Mouse (Mus musculus): ENCODE data around the gene Lef1. TPM values are rescaled to one million over a fixed set of nuclear protein-coding genes. Genes with fewer than 3 reads are reported as not detected.

Lef1 gene
- total RNA-seq, 2 experiments from 2014 or later = 4.0 to 4.9 TPM

DNA sequence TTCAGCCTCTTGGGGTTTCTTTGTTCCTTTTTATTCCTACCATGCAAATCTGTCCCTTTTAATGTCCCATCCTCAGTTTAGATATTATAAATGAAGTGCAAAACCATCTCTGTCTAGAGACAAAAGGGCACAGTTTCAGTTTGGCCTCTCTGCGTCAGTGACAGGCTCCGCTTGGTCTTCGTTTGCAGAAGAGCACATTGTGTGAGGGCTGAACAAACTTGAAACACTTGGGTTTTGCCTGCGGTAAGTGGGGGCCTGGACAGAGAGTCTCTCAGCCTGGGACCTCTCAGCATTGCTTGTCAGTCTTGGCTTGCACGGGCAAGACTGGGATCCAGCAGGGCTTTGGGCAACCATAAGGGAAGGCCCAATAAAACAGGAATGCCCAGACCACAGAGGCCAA lies 75.9 kb downstream of the Lef1 start:
- no peak for DNase-seq (ENCODE audit: low spot score in 2 of 2)

GRCm38 (mm10) chr3:131190239-131190638 lies 80.0 kb downstream of the Lef1 start:
- no peak for DNase-seq (ENCODE audit: low spot score in 2 of 2)

DNA sequence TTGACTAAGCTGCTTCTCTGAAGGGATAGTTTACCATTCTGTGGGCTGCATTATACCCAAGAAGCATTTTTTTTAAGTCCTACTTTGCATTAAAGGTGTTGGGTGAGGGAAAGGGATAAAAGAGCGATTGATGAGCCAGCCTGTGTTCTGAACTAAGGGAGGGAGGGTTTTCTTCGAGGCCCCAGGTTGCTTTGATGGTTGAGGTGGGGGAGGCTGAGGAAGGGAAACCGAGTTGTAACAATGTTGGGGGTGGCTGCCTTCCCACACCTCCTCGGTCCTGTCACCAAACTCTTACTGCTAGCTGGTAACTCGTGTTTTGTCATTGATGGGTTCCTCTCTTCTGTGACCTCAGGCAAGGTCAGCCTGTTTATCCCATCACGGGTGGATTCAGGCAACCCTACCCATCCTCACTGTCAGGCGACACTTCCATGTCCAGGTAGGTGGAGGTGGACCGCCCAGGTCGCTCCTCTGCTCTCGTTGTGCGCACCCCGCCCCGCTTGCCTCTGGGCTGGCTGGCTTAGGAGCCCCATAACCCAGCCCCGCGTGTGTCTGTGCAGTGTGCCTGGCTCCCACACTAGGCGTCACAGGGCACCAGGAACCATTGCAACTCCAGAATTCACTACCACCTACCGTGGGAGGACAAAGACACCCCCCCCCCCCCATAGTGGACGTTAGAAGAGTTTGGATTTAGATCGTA lies 80.5 kb downstream of the Lef1 start:
- no peak for DNase-seq (ENCODE audit: low spot score in 2 of 2)

DNA sequence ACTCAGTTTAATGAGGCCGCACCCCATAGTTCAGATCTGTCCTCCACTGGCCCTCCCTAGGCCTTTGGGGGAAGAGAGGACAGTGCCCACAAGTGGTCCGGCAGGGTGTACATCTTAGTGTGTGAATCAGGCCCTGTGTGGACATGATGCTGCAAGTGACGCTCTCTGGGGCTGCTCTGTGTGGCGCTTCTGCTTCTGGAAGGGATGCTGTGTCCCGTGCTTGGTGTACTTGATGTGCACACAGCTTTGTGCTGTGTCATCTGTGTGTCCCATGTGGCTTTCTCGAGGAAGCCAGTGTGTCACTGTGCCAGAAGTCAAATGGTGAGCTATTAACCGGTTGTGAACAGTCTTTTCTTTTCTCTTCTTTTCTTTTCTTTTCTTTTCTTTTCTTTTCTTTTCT lies 81.2 kb downstream of the Lef1 start:
- no peak for DNase-seq (ENCODE audit: low spot score in 2 of 2)

DNA sequence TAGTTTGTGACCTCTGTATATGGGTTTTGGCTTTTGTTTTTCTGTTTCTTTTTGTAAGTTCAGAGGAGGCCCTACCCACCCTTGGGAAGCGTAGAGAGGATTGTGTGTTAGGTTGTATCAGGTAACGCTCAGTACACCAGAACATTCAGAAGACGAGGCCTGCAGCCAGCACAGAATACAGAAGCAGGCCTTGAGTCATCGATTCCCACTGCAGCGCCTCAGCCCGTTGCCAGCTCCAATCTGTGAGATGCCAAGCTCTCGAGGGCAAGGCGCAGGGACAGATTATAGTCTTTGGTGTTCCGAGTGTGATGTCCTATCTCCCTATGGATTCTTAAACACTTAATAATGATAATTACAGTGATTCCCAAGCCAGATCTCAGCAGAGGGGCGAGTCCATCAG lies 85.8 kb downstream of the Lef1 start:
- DNase-seq (ENCODE audit: low spot score in 2 of 2) = no peak

DNA sequence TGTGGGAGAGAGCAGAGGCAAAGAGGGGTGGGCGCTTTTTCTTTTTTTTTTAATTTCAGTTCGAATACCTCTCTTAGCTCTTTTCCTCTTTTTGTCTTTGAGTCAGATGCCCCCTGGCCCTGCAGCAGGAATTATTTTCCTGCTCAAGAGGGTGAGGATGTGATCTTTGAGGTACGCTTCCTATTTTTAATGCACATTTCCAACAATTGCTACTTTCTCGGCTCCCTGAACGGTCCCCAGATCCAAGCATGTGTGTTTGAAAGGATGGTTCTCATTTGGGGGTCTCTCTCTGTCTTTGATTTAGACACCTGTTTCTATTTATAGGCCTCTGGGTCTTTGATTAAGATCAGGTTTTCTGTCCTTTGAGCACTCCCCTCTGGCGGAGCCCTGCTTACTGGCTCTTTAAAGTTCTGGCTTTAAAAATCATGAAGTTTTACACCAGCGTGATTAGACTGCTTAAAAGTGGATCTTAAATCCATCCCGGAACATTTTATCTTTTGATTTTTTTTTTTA lies 86.3 kb downstream of the Lef1 start:
- no peak for DNase-seq (ENCODE audit: low spot score in 2 of 2)

DNA sequence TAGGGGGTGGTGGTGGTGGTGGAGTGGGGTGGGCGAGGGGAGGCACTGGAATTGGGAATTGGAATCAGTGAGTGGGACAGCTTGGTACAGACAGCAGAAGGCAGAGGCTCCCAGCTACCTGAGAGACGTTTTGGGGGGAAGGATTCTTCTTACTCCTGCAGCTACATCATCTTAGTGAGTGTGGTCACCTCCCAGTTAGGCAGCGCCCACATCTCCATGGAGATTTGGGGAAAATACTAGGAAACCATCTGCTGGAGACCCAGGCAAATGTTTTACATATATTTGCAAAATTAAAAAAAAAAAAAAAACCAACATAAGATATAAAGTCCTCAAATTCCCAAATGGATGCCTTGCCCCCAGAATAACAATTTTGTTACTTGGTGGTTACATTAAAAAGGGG lies 88.7 kb downstream of the Lef1 start:
- no peak for DNase-seq (ENCODE audit: low spot score in 2 of 2)

DNA sequence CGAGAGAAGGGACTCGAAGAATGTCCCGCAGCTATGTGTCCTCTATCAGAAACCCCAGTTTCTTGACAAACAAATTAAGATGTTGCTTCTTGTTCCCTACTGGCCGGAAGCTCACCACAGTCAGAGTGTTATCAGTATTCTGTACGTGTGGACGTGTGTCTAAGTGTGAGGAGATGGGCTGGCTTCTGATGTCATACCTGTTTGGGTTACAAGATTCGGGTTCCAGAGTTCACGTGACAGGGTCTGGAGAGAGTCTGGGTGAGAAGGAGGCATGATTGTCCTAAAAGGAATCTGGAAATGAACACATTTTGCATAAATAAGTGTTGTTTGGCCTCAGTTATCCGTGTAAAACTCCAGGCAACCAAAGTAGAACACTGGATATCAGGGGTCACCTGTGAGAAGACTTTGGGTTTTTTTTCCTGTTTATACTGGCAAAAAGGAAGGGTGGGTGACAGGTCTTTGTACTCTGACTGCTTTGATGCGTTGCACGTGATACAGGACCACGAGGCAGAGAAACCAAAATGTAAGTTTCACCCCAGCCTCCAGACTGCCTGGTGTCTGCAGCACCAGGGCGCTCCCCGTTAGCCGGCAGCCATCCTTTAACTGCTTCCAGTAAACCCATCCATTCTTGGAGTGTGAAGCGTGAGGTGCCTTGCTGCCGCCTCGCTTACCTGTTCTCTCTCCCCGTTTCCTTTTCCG lies 89.5 kb downstream of the Lef1 start:
- no peak for DNase-seq (ENCODE audit: low spot score in 2 of 2)

- no peak for DNase-seq (ENCODE audit: low spot score in 2 of 2)
These were observed 92.0 kb downstream of the Lef1 start for GRCm38 (mm10) chr3:131202311-131202710.

DNA sequence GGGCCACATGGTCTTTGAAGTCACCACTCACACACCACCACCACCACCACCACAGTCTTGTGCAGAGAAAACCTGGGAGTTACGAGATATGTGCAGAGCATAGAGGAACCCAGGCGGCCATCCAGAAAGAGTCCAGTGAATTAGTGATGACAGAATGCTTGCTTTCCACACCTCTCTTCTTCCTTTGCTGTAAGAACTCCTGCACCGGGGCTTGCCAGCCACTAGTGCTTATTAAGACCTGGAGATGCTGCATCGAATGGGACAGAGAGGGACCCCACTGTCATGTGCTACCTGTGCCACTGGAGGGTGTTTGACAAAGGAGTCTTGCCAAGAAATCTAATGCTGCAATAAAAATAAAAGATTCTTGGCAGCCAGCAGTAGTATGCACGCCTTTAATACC lies 97.6 kb downstream of the Lef1 start:
- DNase-seq (ENCODE audit: low spot score in 2 of 2) = no peak

GRCm38 (mm10) chr3:131208265-131208891 lies 98.1 kb downstream of the Lef1 start:
- DNase-seq (ENCODE audit: low spot score in 2 of 2) = no peak

GRCm38 (mm10) chr3:131212200-131212599 lies 101.9 kb downstream of the Lef1 start:
- no peak for DNase-seq (ENCODE audit: low spot score in 2 of 2)

DNA sequence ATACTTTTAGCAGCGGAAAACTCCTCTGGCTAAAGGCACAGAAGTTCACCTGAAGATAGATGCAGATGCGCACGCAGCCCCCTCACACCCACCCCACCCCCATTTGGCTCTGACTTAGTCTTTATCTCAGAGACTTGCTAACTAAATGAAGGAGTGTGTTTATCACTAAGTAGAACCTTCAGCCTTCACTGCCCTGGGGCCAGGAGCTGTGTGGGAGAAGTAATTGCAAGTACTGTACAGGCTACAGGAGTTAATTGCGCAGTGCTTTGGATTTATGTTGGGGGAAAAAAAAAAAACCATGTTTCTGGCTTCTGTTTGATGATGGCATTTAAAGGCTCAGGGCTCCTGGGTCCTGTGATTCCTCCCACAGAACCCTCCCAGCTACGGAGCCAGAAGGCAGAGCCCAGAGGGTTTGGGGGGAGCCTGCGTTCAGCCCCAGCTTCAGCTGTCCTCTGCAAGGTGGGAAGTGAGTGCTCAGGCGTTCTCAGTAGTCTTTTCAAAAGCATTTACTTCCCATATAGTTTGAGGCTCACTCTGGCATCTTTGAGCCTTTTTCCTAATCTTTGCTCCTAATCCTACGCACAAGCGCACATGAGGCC lies 103.9 kb downstream of the Lef1 start:
- DNase-seq (ENCODE audit: low spot score in 2 of 2) = no peak

GRCm38 (mm10) chr3:131214841-131215240 lies 104.6 kb downstream of the Lef1 start:
- peak in 1 of 2 experiments; percentile 16 for DNase-seq (ENCODE audit: low spot score in 2 of 2)

DNA sequence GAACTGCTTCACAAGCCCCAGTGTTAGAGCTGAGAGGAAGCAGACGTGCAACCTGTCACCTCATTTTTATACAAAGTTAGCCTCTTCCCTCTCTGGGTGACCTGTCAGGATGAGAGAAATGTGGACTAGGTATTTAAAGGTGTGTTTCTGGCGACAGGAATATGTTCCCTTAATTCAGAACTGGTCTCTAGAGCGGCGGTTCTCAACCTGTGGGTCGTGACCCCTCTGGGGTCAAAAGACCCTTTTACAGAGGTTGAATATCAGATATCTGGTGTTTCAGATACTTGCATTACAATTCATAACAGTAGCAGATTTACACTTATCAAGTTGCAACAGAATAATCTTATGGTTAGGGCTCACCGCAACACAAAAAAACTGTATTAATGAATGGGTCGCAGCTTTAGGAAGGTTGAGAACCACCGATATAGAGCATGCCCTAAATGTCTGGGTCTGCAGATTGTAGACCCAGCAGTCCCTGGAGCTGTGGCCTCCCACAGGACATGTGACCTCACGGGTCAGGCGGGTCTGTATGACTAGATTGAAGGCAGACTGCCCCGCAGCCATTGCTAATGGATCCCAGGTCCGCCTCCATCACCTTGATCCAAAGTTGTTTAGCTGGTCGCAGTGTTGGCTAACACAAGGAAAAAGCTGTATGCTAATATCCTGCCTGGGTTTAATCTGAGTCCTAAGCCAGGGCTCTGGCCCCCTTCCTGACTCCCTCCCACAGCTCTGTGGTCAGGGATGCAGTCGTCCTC lies 108.5 kb downstream of the Lef1 start:
- no peak for DNase-seq (ENCODE audit: low spot score in 2 of 2)

GRCm38 (mm10) chr3:131228083-131228482 lies 117.8 kb downstream of the Lef1 start:
- DNase-seq (ENCODE audit: low spot score in 2 of 2) = no peak

DNA sequence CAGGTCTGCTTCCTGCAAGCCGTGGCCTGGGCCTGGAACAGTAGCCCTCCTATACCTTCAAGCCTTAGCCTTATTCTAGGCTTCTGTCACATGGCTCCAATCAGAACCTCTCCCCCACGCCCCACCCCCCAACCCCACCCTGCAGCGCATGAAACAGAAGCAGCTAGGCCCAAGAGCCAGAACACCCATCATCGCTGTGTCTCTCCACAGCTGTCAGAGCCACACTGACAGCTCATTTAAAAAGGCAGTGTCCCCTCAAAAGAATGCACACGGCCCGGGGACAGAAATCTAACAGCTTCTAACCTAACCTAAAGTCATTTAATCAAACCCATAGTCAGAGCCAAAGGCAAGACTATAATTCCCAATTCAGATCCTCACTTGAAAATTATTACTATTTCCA lies 126.8 kb downstream of the Lef1 start:
- DNase-seq (ENCODE audit: low spot score in 2 of 2) = no peak

GRCm38 (mm10) chr3:131237785-131238633 lies 127.7 kb downstream of the Lef1 start:
- peak; percentile 34 to 81 for DNase-seq (ENCODE audit: low spot score in 2 of 2)

GRCm38 (mm10) chr3:131245766-131246578 lies 135.7 kb downstream of the Lef1 start:
- peak; percentile 36 to 79 for DNase-seq (ENCODE audit: low spot score in 2 of 2)
